Mouse (Mus musculus): ENCODE measurements around the gene Mdh2.

DNA sequence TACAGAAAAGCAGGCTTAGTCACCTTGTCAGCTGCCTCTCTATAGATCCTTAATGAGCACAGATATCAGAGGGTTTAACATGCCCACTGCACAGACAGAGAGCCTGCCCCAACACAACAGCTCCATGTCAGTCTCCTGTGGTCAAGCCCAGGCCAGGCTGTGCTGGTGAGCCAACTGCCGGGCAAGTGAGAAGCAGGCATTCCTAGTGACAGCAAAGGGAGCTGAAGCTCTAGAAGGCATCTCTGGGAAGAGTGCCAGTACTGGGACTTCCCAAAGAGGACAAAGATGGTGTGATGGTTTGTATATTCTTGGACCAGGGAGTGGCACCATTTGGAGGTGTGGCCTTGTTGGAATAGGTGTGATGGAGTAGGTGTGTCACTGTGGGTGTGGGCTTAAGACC lies 27.2 kb upstream of the Mdh2 start:
- TF ChIP-seq CHD2 (IDR thresholded peaks at IDR 0.05; ENCODE audit: low read depth, low read length): no peak
- no peak for TF ChIP-seq ZC3H11A (IDR thresholded peaks at IDR 0.05; ENCODE audit: borderline replicate concordance, low read depth, low read length)

Data from ES-E14 (cell line).